Comparison of ENCODE assay signal across 8 mouse cellular contexts in the genomic region with DNA sequence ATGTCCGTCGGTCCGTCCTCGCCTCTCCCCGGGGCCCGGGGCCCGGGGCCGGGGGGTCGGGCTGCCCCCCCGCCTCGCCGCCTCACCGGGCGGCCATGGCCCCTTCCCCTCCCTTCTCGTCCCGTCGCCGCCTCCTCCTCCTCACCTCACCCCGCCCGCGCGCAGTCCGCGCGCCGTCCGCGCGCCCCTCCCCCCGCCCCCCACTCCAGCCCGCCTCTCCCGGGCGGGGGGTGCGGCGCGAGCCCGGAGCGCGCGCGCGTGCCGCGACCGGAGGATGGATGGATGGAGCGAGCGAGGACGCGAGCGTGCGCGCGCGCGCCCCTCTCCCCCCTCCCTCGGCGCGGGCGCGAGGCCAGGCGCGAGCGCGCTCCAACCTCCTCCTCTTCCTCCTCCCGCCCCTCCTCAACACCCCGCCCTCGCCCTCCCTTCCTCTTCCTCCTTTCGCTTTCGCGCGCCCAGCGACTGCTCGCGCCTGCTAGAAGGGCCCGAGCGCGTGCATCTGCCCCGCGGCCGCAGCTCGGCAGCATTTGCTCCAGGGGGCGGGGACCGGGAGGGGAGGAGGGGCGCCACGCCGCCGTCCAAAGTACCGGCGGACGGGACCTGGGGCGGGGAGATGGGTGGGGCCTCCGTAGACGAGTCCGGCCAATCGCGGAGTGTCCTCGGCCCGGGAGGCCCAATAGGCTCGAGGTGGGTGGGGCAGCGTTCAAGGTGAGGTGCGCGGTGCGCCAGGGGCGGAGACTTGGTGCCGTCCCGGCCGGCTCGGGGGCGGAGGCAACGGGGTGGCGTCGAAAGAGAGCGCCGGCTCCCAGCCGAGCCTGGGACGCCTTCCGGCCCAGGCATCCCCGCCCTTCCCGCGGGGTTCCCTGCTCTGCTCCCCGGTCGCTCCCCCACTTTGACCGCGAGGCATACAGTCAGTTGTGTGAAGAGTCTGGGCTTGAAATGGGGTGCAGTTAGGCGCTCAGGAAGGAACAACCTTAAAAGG. TPM values are rescaled to one million over a fixed set of nuclear protein-coding genes. Genes with fewer than 3 reads are reported as not detected.
DNase-seq lines count a peak whose midpoint lies in the region; ATAC-seq and TF ChIP-seq lines count a peak whose summit lies in the region.

A gene (minus strand): TSS at position 141 of the 982 bp plus-strand sequence.

- H3K9me3 ChIP-seq in MEL (replicated peaks; ENCODE audit: insufficient read depth, low read length), result no peaks in the 10 kb centered on the region
- H3K9me3 ChIP-seq in lung, embryonic 16.5 days (ENCODE audit: control insufficient read depth, low read length), result no peaks in the 10 kb centered on the region

- TF ChIP-seq CTCF in MEL (IDR thresholded peaks at IDR 0.05 in 2 of 3, conservative IDR thresholded peaks at IDR 0.05 in 1 of 3; ENCODE audit: control insufficient read depth in 1 of 3, insufficient read depth in 1 of 3, low read depth in 2 of 3, low read length in 3 of 3, poor library complexity in 1 of 3, severe bottlenecking in 1 of 3), result no peak
- no peak for TF ChIP-seq CTCF in cerebellum, adult 2 months (IDR thresholded peaks at IDR 0.05; ENCODE audit: borderline replicate concordance, insufficient read depth, low read depth, low read length)

- peak in 1 of 2 experiments; percentile 49; a peak in 1 of 4 replicates for TF ChIP-seq EP300 in MEL (IDR thresholded peaks at IDR 0.05; ENCODE audit: low read depth in 1 of 2, low read length in 2 of 2)

- H3K4me2 ChIP-seq in lung, embryonic 16.5 days (ENCODE audit: low read depth, low read length), result peak within 1 kb of the TSS; percentile 89

- peak within 1 kb of the TSS; percentile 82 to 84 for H3K4me3 ChIP-seq in MEL (ENCODE audit: control insufficient read depth in 1 of 2, insufficient read depth in 1 of 2, low read depth in 2 of 2, low read length in 2 of 2)
- peak within 1 kb of the TSS; percentile 93 for H3K4me3 ChIP-seq in cerebellum, adult 2 months (replicated peaks; ENCODE audit: insufficient read depth, low read depth, low read length)
- peak within 1 kb of the TSS; percentile 79 for H3K4me3 ChIP-seq in lung, embryonic 16.5 days (ENCODE audit: low read length)

- no peak for TF ChIP-seq RAD21 in MEL (IDR thresholded peaks at IDR 0.05; ENCODE audit: low read depth, low read length)

- peaks cover 24% of the 10 kb centered on the region for H3K79me2 ChIP-seq in MEL (ENCODE audit: control insufficient read depth, insufficient read depth, low read length, poor library complexity)

- DNase-seq in MEL (ENCODE audit: low read depth, low spot score), result peak; percentile 100
- DNase-seq in cerebellum, adult 2 months, result peak; percentile 97 to 99
- DNase-seq in forelimb bud, embryonic 11.5 days (ENCODE audit: low read depth, low spot score), result peak; percentile 97
- peak; percentile 94 for DNase-seq in layer of hippocampus, adult 9-10 months (ENCODE audit: low spot score)
- peak; percentile 89 for DNase-seq in ovary, postnatal 10 days (ENCODE audit: low spot score)
- DNase-seq in thymus, postnatal 10 days (ENCODE audit: low spot score in 2 of 2), result peak; percentile 97 to 100

- peak; percentile 70 to 96 for TF ChIP-seq POLR2A in MEL (IDR thresholded peaks at IDR 0.05; ENCODE audit: control insufficient read depth in 1 of 2, insufficient read depth in 1 of 2, low read depth in 1 of 2, low read length in 2 of 2, poor library complexity in 1 of 2)
- TF ChIP-seq POLR2A in cerebellum, adult 2 months (IDR thresholded peaks at IDR 0.05; ENCODE audit: borderline replicate concordance, insufficient read depth, low read length), result peak; percentile 72; the same call in 1 of the 2 replicates

- peak within 1 kb of the TSS; percentile 93 for H3K9ac ChIP-seq in MEL (ENCODE audit: control insufficient read depth, low read depth, low read length, poor library complexity, severe bottlenecking)
- H3K9ac ChIP-seq in lung, embryonic 16.5 days (ENCODE audit: low read length), result peak within 1 kb of the TSS; percentile 90

- no peaks in the 10 kb centered on the region for H3K27me3 ChIP-seq in MEL (ENCODE audit: control insufficient read depth in 1 of 2, insufficient read depth in 2 of 2, low read length in 2 of 2)
- H3K27me3 ChIP-seq in cerebellum, adult 2 months (ENCODE audit: control insufficient read depth, insufficient read depth, low read length), result no peaks in the 10 kb centered on the region
- no peaks in the 10 kb centered on the region for H3K27me3 ChIP-seq in lung, embryonic 16.5 days (ENCODE audit: control insufficient read depth, insufficient read depth, low read depth, low read length)

- peak within 1 kb of the TSS; percentile 99 for H3K27ac ChIP-seq in MEL (ENCODE audit: control insufficient read depth, low read depth, low read length)
- H3K27ac ChIP-seq in cerebellum, adult 2 months (ENCODE audit: insufficient read depth, low read length), result peak within 1 kb of the TSS; percentile 88
- peak within 1 kb of the TSS; percentile 99 for H3K27ac ChIP-seq in lung, embryonic 16.5 days (ENCODE audit: low read length)

- WGBS in cerebellum, adult 2 months, result under 1% methylated on average over 76 of the region's 125 CpGs
- 0% methylated on average over 40 of the region's 125 CpGs for WGBS in lung, embryonic 16.5 days

- peaks cover 2 to 9% of the 10 kb centered on the region in 2 experiments; a peak in 3 of 4 replicates for H3K36me3 ChIP-seq in MEL (ENCODE audit: control insufficient read depth in 1 of 2, insufficient read depth in 2 of 2, low read length in 2 of 2)
- H3K36me3 ChIP-seq in lung, embryonic 16.5 days (ENCODE audit: control insufficient read depth, insufficient read depth, low read length), result peaks cover 14% of the 10 kb centered on the region

- H3K4me1 ChIP-seq in MEL (ENCODE audit: control insufficient read depth in 1 of 2, insufficient read depth in 2 of 2, low read length in 2 of 2), result peaks cover 2 to 14% of the 10 kb centered on the region in 2 experiments; a peak in 3 of 4 replicates
- H3K4me1 ChIP-seq in cerebellum, adult 2 months (ENCODE audit: control insufficient read depth, insufficient read depth, low read length), result peaks cover 11% of the 10 kb centered on the region; the same call in 1 of the 2 replicates
- H3K4me1 ChIP-seq in lung, embryonic 16.5 days (replicated peaks; ENCODE audit: control insufficient read depth, insufficient read depth, low read length), result peaks cover 18% of the 10 kb centered on the region

- peak; percentile 93 to 94 for ATAC-seq in hematopoietic stem cell, adult 5-6 weeks (replicated peaks in 1 of 2; ENCODE audit: insufficient read depth in 1 of 2, low FRiP score in 2 of 2, low TSS enrichment in 1 of 2, low read depth in 1 of 2, poor library complexity in 2 of 2, severe bottlenecking in 2 of 2)
- peak; percentile 95 for ATAC-seq in lung, embryonic 16.5 days (ENCODE audit: low read depth)

TF ChIP-seq in MEL, 35 proteins besides CTCF, POLR2A, EP300 and RAD21:
- TF ChIP-seq CHD1 (IDR thresholded peaks at IDR 0.05; ENCODE audit: low read depth, low read length) (no peak), POLR2AphosphoS2 (IDR thresholded peaks at IDR 0.05; ENCODE audit: low read length) (peak; percentile 97), MAFK (IDR thresholded peaks at IDR 0.05; ENCODE audit: borderline replicate concordance, low read depth, low read length) (no peak), BHLHE40 (IDR thresholded peaks at IDR 0.05; ENCODE audit: borderline replicate concordance, low read depth, low read length) (peak; percentile 23; the same call in 1 of the 2 replicates), NRF1 (IDR thresholded peaks at IDR 0.05; ENCODE audit: insufficient read depth, low read depth, low read length, poor library complexity, severe bottlenecking) (peak; percentile 64), UBTF (IDR thresholded peaks at IDR 0.05; ENCODE audit: borderline replicate concordance, insufficient read depth, low read depth, low read length) (peak; percentile 70), MAZ (IDR thresholded peaks at IDR 0.05; ENCODE audit: low read depth, low read length) (peak; percentile 41; the same call in 1 of the 2 replicates), KAT2A (conservative IDR thresholded peaks at IDR 0.05; ENCODE audit: low read depth, low read length) (no peak; the same call in 1 of the 2 replicates), MXI1 (IDR thresholded peaks at IDR 0.05; ENCODE audit: low read depth, low read length) (peak; percentile 82), SMC3 (IDR thresholded peaks at IDR 0.05; ENCODE audit: low read depth, low read length) (no peak), E2F4 (IDR thresholded peaks at IDR 0.05; ENCODE audit: borderline replicate concordance, low read depth, low read length) (0 out of 2 replicates have a peak, but pooled peaks have one; percentile 53), ETS1 (IDR thresholded peaks at IDR 0.05; ENCODE audit: low read depth, low read length) (peak; percentile 18), TBP (IDR thresholded peaks at IDR 0.05; ENCODE audit: low read depth, low read length) (peak; percentile 83), ZMIZ1 (IDR thresholded peaks at IDR 0.05; ENCODE audit: low read depth, low read length) (peak; percentile 93), POLR2AphosphoS5 (IDR thresholded peaks at IDR 0.05; ENCODE audit: borderline replicate concordance, low read depth, low read length) (peak; percentile 47; the same call in 1 of the 2 replicates), NELFE (IDR thresholded peaks at IDR 0.05; ENCODE audit: low read depth, low read length) (peak; percentile 92), MEF2A (IDR thresholded peaks at IDR 0.05; ENCODE audit: extremely low read depth, insufficient replicate concordance, low read depth, low read length, poor library complexity, severe bottlenecking) (0 out of 2 replicates have a peak, but pooled peaks have one; percentile 43), GATA1 (IDR thresholded peaks at IDR 0.05; ENCODE audit: low read depth, low read length) (no peak), ZNF384 (IDR thresholded peaks at IDR 0.05; ENCODE audit: low read depth, low read length) (0 out of 2 replicates have a peak, but pooled peaks have one; percentile 12), CHD2 (IDR thresholded peaks at IDR 0.05; ENCODE audit: low read length) (peak; percentile 60), HCFC1 (IDR thresholded peaks at IDR 0.05; ENCODE audit: low read depth, low read length) (peak; percentile 87), TCF12 (IDR thresholded peaks at IDR 0.05; ENCODE audit: low read depth, low read length) (0 out of 2 replicates have a peak, but pooled peaks have one; percentile 52), ELF1 (IDR thresholded peaks at IDR 0.05; ENCODE audit: low read depth, low read length) (peak; percentile 69)

RNA-seq across cellular contexts. Expression of the gene that starts here (rescaled TPM):
- total RNA-seq in MEL (2012; rRNA removed), result 40.5 and 46.7 TPM in 2 replicates
- polyA plus RNA-seq in MEL (2012; ENCODE audit: insufficient read depth in 1 of 2, insufficient read length in 2 of 2, low read depth in 1 of 2, low replicate concordance in 2 of 2, missing spikeins in 1 of 2), result 10 to 100 TPM; 39.4 to 53.0 TPM
- polyA plus RNA-seq in cerebellum, adult 2 months (2012; rRNA removed), result 93.3 and 101 TPM in 2 replicates
- 24.4 and 26.5 TPM in 2 replicates for total RNA-seq in hematopoietic stem cell, adult 5-6 weeks (2017)
- polyA plus RNA-seq in lung, embryonic 16.5 days (2015; fragmentation: Nextera tagmentation; extraction: Ambion mirVana), result 11.1 and 11.6 TPM in 2 replicates

Comparison
In these comparisons a context has a peak if more than half of its experiments do, and no peak if none do; other contexts are left out.
1. Peak in every context shown above with its lines: DNase-seq, ATAC-seq, H3K4me3 ChIP-seq and H3K27ac ChIP-seq.